Mouse (Mus musculus) lung, postnatal 4 days (tissue): Measurements from ENCODE around the gene Gnao1.
A peak's percentile ranks its signal among the peaks of the same experiment; 100 is the strongest.

ENCODE experiments used
- DNase-seq, 2 experiments: peaks; one replicate each; pipeline ENCODE4 v3.0.0; 2021

The Gnao1 gene

GRCm38 (mm10) chr8:93845186-93845585 lies 35.4 kb downstream of the Gnao1 start:
- DNase-seq: no peak

- DNase-seq: no peak
Measured at GRCm38 (mm10) chr8:93852087-93852645, 42.4 kb downstream of the Gnao1 start.

DNA sequence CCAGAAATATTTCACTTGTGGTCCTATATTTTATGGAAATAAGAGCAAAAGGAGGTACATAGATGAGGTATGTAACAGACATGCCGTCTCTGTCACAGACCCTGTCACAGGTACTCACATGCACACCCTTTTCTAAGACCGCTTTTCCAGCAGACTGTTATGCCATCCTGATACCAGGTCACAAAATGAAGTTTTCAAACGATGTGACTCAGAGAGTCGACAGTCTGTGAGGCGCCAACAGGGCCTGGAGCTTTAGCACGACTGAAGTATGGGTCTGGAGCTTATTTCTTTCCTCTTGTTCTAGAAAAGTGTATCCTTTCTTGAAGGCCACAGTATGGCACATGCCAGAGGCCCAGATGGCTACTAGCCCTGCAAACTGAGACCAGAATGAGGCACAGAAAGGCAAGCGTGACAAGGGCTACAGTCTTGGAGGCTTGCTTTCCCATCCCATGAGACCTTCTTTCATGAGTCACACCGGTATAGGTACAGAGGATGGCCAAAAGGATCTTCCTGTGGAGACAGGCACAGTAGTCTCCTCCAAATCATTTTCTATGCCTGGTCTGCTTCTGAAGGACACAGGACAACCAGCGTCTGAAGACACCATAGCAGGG lies 43.2 kb downstream of the Gnao1 start:
- DNase-seq: no peak

GRCm38 (mm10) chr8:93854676-93855075 lies 44.9 kb downstream of the Gnao1 start:
- no peak for DNase-seq

DNA sequence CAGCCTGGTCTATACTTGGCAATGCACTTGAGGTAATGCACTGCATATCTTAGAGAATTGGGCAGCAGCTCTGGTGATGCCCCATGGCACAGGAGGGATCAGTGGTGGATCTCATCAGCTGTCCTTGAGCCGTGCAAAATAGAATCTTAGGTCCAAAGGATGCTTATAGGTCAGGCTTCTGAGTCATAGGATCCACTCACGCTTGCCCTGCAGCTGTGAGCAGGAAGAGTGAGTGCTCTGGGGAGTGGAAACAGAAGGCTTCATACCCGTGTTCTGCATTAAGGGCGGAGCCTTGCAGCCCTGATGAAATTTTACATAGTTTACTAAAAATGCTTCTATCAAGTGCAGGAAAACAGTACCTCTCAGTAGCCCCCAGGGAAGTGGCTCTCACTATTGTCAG lies 45.5 kb downstream of the Gnao1 start:
- no peak for DNase-seq

DNA sequence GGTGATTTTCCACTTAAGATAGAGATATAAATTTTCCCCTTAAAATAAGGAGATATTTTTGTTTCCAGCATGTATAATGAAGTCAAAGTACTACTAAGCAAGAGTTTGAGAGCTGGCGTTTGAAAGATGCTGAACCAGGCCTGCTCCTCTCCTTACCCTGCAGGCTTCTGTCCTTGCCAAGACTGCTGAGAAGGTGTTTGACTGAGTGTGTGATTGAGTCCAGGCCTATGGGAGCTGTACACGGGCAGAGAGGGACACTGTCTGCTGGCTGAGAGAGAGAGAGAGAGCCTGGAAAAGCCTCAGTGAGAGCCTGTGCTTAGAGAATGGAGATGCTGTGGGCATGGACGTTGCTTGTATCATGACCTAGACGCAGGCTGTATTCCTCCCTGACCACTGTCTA lies 47.4 kb downstream of the Gnao1 start:
- no peak for DNase-seq

DNA sequence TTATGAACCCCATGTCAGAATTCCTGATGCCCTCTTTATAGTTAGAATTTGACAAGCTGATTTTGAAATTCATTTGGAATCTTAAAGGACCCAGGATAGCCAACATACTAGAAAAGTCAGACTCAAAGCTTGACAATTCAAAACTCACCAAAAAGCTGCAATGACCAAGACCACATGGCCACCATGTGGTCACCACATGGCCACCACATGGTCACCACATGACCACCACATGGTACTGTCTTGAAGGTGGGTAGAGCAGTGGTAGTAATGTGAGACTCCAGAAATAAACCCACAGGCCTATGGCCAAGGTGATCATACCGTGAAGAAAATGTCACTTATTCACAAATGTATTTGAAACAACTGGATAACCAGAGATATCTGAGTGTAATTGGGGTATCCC lies 48.5 kb downstream of the Gnao1 start:
- DNase-seq: no peak

DNA sequence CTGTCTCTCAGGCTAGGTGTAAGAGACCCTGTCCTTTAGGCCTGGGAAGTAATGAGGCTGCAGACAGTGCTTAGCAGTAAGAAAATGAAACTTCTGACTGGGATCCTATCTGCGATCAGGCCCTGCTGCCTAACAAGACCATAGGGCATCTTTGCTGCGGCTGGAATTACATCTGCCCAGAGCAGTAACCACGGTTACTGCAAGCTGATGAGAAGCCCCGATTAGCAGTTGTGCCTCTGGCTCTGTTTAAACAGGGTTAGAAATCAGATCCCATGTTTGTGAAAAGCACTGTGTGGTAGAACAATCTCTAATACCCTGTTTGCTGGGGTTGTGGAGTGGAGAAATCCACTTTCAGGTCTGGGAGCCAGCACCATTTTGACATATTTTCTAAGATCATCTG lies 50.3 kb downstream of the Gnao1 start:
- no peak for DNase-seq

GRCm38 (mm10) chr8:93864064-93864463 lies 54.3 kb downstream of the Gnao1 start:
- DNase-seq: no peak

- no peak for DNase-seq
Measured at GRCm38 (mm10) chr8:93866271-93866670, 56.5 kb downstream of the Gnao1 start.

DNA sequence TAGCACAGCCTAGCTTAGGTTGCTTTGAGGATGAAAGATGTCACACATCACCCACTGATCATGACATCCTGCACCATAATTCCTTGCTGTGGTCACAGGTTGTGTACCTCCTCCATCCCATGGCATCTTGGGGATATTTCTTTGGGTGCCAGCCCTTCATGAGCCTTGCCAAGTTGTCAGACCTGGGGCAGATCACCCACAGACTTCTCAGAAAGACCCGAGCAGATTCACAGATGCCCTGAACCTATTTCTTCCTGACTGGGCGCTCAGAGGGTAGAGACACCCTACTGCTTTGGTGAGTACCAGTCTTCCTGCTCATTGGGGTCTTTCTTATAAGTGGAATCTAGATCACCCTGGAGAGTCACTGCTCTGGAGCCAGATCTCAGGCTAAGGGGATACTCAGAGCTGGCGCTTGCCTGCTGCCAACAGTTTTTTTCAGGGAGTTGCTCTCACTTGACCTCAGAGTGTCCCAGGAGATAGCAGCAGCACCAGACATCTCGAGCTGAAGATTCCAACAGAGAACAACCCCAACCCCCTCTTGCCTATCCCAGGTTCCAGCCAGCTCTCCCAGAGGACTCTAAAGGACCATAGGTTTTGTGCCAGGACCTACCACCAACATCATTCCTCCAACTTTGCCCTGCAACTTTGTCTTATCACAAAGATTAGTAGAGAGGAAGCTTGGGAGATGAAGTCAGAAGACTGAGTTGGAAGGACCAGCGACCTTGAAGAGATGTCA lies 58.9 kb downstream of the Gnao1 start:
- no peak for DNase-seq

DNA sequence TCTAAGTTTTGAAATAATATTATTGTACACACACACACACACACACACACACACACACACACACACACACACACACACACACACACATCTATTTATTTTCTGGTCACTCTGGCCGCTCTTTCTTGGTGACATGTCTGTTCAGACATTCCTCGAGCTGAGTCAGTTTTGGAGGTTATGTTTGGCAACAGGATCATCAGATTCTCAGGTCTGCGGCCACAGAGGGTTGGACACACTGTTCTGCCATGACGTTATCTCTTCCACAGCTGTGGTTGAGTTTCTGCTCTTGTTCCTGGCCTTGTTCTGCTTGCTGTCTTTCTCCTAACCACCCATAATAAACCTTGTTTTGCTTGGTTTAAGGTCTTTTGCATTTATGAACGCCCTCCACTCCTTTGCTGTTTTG lies 61.5 kb downstream of the Gnao1 start:
- DNase-seq: no peak

DNA sequence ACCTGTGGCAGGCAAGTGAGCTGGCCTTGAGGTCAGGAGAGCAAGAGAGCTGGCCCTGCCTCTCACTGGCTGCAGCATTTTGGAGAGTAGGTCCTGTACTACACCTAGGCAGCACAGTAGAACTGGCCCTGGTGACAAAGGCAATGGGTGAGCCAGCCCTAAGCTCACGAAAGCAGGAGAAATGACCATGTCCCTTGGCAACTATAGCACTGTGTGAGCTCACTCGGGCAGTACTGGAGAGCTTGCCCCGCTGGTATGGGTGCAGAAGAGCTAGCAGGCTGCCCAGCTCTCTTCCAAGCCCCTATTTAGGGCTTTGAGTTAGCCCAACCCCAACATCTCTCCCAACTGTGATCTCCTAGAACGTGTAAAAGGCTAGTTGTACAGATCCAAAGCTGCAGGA lies 68.6 kb downstream of the Gnao1 start:
- no peak for DNase-seq

GRCm38 (mm10) chr8:93879966-93880365 lies 70.2 kb downstream of the Gnao1 start:
- DNase-seq: no peak

GRCm38 (mm10) chr8:93881381-93881780 lies 71.6 kb downstream of the Gnao1 start:
- no peak for DNase-seq

GRCm38 (mm10) chr8:93883241-93883640 lies 73.5 kb downstream of the Gnao1 start:
- DNase-seq: no peak

DNA sequence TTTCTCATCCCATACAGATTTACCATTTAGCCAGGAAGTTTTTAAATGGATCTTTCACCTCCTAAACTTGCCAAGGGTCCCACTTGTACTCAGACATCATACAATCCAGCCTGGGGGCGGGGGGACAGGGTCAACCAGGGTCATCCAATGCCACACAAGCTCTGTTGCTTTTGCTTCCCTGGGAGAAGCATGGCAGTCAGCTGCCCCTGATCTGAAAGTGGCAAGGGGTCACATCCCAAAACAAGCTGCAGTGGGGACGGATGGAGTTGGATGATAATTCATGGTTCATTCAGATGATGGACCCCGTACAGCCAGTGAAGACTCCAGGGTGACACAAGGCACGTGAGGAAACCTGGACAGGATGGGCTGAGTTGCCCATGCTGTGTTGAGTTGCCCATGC lies 74.0 kb downstream of the Gnao1 start:
- no peak for DNase-seq

GRCm38 (mm10) chr8:93884316-93884715 lies 74.5 kb downstream of the Gnao1 start:
- DNase-seq: no peak

DNA sequence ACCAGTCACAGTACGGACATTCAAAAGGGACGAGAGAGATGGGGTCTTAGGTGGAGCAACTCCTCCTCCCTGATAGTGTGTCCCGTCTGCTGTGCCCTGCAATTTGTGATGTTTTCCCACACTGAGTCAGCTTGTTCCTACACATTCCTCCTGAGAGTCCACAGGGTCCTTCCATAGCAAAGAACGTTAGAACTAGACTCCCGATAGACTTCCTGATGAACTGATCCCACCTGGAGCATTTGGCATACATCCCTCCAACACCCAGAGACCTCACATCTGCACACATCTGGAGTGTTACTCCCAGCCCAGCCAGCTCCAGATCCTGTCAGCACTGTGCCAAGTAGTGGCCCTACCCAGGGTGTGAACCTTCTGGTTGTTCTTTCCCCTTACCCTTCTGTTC lies 76.4 kb downstream of the Gnao1 start:
- DNase-seq: no peak

- DNase-seq: no peak
Measured at GRCm38 (mm10) chr8:93888150-93888676, 78.4 kb downstream of the Gnao1 start.

DNA sequence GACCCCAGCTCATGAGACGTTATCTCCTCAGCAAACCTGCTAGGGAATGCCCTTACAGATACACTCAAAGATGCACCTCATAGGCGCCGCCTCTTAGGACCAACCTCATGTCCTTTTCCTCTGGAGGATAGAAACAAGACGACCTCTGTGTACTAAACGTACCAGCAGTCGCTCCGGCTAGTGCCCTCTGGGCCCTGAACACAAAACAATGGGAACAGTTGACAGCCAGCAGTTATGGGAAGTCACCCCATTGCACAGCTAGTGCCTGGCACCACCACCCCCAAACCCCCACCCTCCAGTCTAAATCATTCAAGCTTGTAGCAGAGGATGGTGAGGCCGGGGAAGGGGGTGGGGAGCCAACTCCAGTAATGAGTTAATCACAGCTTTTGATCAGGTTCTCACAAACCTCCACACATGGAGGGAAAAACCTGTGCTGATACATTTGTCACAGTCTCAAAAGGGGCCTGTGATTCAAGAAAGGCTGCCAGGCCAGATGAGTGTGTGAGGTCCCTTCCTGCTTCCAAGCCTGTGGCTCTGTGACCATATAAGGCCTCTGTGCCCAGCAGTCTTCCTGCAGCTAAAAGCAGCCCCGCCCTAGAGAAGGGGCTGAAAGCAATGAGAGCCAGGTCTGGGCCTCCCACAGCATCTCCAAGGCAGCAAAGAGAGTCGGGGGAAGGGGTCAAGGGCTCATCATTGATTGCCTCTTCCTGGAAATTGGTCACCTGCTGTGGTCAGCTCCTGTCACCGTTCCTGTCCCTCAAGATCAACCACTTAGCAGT lies 79.1 kb downstream of the Gnao1 start:
- peak; percentile 25 to 32 for DNase-seq

DNA sequence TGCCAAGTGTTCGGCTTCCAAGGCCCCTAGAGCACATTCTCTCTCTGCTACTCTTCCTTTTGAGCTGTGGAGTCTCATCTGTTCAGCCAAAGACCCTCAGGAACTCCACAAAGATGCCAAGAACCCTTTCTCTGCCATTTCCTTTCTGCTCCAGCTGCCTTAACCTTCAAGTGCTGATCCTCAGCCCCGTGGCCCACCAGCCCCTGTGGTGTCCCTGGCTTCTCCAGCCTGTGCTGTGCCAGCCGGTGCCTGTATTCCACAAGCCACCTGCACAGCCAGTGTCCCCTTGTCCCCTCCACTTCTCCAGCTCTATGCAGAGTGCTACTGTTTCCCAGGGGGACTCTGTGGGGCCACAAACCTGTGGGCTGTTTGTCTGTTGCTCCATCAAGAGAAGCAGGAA lies 83.8 kb downstream of the Gnao1 start:
- DNase-seq: no peak

DNA sequence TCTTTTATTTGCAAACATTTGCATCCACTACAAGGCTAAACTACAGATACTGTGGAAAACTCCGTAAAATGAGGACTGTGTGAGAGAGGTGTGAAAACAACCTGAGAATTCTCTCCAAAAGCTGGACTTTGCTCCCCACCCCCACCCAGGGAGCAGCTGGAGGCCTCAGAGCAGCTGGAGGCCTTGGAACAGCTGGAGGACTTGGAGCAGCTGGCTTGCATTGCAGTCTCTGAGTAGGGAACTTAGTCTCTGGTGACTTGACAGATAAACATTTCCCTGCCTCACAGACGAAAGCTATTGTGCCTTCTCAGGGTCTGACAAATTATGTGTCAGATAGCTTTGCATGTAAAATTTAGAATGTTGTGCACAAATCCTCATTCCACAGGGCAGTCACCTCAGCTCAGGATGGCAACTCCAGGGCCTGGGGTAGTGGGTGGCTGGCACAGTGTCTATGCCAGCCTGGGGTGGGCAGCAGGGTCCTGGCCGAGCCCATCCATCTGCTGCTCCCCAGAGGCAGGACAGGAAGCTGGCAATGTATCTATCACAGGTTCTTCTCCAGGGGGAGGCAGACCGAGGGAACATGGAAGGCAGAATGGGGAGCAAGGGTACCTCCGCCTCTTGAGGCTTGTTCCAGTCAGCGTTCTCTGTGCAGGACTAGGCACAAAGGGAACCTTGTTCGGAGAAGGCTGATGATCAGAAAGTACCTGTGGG lies 87.2 kb downstream of the Gnao1 start:
- DNase-seq: no peak
